Mouse (Mus musculus): ENCODE measurements at regions not wholly inside any gene's neighbourhood (a gene's known extent, or its start where the extent isn't known, plus 50 kb on each side); places are given as distances from the start of the nearest gene placed in this dataset.

GRCm38 (mm10) chr3:52625125-52625524 lies 357.0 kb downstream of the Foxo1 start:
- no peak for TF ChIP-seq POLR2A (IDR thresholded peaks at IDR 0.05; ENCODE audit: insufficient read depth, low read depth, low read length)
- no peak for TF ChIP-seq CTCF (IDR thresholded peaks at IDR 0.05; ENCODE audit: insufficient read depth, low read depth, low read length)

Data from olfactory bulb, adult 2 months (tissue).